Mouse (Mus musculus): ENCODE measurements around the gene Rapgef1. TPM values are rescaled to one million over a fixed set of nuclear protein-coding genes. Genes with fewer than 3 reads are reported as not detected.
A peak's percentile ranks its signal among the peaks of the same experiment; 100 is the strongest.
"Not testable (repeated sequence)": the region's sequence is repeated elsewhere in the genome, so short reads cannot be mapped to it uniquely, and the experiment has no call there.

Gene Rapgef1
- total RNA-seq, 2 experiments from 2014 or later = 64.6 to 65.1 TPM

DNA sequence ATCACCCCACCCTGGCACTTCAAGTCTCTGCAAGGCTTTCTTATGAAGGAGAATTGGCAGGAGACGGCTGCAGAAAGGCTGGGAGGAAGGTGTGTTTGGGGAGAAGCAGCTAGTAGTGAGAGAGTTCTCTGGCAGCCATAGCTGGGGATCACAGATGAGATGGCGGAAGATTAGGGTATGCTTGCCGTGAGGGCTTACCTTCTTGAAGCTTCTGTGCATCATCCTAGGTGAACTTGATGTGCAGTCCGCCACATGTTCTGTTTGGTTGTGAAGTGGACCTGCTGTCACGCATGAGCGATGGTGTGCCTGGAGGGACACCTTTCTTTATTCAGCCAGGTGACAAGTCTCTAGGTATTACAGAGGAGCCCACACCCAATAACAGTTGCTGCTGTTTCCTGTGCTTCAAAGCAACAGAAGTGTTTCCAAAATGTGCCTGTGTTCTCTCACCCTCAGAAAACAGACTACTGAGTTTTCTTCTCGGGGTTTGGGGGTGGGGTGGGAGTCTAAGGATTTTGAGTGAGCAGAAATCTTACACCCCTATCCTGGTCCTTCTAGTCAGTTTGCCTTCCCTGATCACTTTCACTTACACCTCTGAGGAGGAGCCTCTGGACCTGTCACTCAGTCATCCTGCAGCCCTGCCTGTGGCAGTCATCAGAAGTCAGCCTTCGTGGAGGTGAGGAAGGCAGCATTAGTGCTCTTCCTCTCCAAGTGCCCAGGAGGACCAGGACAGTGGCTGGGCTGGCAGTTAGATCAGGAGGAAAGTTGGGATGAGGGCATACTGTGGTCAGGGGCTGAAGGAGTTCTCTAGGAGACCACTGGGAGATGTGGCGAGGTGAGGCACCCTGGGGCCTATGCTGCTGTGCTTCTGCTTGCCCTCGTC, 2.8 kb downstream of the Rapgef1 start:
- no peak for DNase-seq (ENCODE audit: low spot score in 2 of 2)

DNA sequence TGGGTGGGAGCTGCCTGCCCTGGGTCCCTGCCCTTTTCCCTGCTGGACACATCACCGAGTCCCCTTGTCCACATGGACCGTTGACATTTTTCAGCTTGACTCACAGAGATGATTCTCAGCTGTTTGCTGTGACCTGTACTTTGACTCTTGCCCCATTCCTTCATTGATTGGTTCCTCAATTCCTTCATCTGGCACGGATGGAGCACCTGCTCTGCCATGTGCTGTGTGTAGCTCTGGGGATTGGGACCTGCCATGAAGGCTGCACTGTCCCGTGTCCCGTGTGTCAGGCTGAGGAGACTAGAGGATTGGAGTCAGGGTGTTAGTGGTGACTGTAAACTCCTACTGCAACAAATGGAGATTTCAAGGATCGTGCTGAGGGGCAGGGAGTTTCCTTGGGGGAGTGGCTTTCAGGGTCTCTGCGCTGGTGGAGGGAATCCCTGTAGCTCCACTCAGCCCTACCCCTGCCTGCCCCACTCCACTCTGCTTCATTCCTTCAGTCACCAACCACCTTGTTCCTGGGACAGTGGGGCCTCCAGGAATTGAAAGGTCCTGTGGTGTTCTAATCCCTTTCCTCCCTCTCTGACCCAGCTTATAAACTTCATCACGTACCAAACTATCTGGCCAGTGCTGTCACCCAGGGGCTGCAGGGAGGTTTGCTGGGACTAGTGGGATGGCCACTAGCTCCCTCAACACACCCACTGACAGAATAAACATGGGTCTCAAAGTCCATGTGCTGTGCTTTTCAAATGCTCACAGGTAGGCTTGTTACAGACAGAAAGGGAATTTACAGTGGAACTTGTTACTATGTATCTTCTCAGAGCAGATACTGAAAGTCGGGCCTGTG, 3.9 kb downstream of the Rapgef1 start:
- no peak for DNase-seq (ENCODE audit: low spot score in 2 of 2)

DNA sequence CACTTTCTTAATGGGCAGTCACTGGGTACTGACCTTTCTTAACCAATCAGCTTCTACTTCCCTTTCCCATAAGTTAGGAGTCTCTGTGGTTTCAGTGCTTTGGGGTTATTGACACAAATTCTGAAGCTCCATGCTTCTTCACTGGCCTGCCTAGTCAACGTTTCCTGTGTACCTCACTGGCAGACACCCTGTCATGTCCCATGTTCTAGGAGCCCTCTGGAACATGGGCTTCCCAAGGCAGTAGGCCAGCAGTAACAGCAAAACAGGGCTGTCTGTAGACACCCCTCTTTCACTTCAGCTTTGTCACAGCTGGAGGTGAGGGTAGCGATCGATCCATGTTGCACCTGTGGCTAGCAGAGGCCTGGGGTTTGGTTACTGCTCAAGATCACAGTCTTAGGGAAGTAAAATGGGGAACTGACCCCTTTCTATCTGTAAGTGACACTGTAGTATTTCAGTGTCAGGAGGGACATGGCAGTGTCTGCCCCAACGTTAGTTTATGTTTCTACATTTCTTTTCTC, 4.6 kb downstream of the Rapgef1 start:
- DNase-seq (ENCODE audit: low spot score in 2 of 2) = no peak

DNA sequence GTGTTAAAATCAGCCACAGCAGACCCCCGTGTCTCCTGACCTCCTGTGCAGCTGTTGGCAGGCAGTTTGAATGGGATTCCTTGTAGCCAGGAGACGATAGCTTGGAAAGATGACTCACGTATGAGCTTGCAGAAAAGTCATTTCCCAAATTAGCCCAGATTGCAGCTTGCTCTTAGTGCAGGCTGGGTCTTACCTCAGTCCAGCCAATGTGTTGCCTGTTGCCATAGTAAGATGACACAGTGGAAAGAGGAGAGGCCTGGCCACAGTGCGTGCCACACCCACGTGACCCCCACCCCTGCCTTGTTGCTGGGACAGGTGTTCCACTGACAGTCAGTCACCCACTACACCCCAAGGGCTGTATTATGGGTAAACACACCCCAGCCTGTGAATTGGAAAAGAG, 5.2 kb downstream of the Rapgef1 start:
- no peak for DNase-seq (ENCODE audit: low spot score in 2 of 2)

DNA sequence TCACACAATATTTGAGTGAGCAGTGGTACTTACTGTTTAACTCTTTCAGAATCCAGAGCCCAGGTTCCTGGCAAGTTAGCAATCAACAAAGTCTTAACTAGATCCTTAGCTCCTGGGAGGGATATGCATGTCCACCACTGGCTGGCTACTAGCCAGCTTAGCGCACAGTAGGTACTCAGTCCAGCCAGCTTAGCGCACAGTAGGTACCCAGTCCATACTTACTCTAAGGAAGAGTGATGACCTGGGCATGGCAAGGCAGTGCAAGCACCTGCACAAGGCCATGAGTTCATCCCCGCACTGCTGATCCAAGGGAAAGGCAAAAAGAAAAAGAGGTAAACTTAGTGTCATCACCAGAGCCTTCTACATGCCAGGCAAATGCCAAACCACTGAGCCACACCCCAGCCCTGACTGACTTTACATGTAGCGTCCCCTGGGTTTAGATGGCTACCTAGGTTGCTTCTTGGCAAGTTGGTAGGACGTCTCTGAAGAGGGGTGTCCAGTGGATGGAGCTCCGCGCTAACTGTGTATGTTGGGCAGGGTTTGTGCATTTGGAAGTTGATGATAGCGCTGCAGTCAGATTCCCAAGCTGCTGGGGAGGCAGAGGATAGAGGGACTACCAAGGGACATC, 6.2 kb downstream of the Rapgef1 start:
- DNase-seq (ENCODE audit: low spot score in 2 of 2) = no peak

DNA sequence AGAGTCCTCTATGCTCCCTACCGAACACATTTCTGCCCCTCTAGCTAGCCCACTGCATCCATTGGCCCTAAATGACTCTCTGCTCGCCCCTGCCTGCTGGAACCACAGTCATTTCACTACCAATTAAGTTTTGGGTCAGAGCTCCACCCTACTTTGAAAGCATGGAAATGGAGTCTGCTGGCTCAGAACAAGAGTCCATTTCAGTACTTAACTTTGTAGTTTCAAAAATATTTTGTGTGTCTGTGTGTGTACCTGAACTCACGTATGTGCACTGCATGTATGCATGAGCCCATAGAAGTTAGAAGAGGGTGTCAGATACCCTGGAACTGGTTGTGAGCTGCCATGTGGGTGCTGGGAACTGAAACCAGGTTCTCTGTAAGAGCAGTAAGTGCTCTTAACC, 7.8 kb downstream of the Rapgef1 start:
- DNase-seq (ENCODE audit: low spot score in 2 of 2) = no peak

DNA sequence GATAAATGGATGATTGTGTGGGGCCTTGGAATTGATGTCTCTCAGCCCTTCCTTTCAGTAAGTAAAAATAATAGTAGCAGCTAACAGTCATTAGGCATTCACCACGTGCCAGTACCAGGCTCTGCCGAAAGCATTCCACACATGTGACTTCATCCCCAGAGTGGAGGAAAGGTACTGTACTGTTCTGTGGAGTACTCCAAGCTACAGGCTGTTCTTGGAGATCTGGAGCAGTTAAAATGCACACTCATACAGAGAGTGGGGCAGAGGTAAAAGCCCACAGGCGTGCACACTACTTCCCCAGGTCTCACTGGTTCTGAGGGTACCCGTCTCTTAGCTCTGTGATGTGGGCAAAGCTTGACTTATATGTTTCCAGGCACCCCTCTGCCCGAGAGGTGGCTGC, 8.7 kb downstream of the Rapgef1 start:
- no peak for DNase-seq (ENCODE audit: low spot score in 2 of 2)

DNA sequence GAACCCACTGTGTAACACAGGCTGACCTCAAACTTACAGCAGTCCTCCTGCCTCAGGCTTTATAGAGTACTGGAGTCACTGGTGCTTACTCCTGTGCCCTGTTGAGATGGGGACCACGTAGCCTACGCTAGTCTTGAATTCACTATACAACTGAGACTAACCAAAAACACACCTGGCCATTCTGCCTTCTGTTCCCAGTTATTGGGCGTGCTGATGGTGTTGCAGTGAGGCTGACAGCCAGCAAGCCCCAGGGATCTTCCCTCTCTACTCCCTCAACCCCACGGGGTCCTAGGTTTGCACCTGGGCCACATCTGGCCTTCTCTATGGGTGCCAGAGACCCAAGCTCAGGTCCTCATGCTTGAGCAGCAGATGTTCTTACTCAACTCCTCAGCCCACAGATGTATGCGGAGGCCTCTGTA, 9.3 kb downstream of the Rapgef1 start:
- no peak for DNase-seq (ENCODE audit: low spot score in 2 of 2)

DNA sequence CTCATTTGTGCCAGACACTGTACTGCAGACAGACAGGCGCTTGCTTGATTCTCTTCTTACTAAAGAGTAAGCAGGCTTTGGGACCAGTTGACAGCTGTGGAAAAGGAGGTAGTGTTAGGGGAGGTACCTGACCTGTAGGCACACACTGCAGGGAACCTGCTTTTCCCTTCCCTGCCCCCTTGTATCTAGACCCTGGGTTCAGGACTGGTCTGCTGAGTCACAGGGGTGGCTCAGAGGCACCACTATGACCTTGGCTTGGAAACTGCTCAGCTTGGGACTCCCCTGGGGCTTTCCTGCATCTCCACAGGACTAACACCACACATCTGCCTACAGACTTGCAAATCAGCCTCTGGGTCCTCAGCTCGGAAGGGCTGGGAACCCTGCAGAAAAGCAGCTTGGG, 9.8 kb downstream of the Rapgef1 start:
- no peak for DNase-seq (ENCODE audit: low spot score in 2 of 2)

DNA sequence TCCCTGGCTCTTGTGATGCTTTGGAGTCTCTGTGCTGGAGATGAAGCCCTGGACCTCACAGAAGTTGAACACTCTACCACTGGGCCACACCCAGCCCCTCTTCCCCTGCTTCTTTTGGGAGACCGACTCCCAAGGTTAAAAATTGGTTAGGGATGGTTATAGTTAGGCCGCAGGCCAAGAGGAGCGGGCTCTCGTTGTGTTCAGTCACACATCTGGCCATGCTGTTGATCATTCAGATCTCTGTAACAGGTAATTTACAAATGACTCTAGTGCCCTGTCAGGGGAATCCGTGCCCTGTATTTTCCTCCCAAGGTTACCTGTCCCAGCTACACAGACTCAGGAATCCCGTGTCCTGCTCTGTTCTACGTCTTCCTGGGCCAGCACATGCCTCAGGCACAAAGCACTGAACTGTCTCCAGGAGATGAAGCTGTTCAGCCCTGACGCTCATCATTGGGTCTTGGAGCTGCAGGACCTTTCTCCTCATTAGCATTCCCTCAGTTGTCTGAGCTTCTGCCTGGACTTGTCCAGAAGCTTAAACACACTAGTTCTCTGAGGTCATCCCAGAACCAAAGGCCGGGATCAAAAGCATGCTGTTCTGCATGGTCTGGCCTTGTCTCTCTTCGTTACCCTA, 10.7 kb downstream of the Rapgef1 start:
- no peak for DNase-seq (ENCODE audit: low spot score in 2 of 2)

DNA sequence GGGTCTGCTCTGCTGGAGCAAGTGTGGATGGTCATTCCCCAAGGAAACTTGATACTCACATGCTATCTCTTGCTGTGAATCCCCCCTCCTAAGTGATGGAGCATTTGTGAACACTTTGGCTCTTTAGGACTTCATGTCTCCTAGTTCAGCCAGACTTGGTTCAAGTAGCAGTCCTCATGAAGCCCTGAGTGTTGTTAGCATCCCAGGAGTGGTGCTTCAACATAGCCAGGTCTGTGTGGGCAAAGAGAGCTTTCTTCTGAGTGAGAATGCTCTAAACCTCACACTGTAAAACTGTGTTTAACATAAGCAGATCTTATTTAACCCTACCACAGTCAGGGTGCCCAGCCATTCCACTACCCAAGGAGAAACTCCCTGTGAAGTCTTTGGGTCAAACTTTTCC, 11.5 kb downstream of the Rapgef1 start:
- DNase-seq (ENCODE audit: low spot score in 2 of 2) = no peak

DNA sequence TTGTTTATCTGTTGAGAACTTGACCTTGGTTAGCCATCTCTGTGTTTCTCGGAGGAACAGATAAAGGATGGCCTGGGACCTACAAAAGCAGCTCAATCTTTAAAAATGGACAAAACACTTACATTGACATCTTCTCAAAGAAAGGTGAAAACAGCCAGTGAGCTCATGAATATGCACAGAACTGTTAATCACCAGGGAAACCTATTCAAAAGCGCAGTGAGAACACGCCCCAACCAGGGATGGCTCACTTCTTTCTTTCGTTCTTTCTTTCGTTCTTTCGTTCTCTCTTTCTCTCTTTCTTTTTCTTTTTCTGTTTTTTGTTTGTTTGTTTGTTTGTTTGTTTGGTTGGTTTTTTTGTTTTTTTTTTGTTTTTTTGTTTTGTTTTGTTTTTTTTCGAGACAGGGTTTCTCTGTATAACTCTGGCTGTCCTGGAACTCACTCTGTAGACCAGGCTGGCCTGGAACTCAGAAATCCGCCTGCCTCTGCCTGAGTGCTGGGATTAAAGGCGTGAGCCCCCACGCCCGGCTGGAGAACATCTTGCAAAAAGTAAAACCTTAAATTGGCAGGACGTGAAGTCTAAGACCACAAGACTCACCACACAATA, 12.1 kb downstream of the Rapgef1 start:
- DNase-seq (ENCODE audit: low spot score in 2 of 2) = not testable (repeated sequence)

DNA sequence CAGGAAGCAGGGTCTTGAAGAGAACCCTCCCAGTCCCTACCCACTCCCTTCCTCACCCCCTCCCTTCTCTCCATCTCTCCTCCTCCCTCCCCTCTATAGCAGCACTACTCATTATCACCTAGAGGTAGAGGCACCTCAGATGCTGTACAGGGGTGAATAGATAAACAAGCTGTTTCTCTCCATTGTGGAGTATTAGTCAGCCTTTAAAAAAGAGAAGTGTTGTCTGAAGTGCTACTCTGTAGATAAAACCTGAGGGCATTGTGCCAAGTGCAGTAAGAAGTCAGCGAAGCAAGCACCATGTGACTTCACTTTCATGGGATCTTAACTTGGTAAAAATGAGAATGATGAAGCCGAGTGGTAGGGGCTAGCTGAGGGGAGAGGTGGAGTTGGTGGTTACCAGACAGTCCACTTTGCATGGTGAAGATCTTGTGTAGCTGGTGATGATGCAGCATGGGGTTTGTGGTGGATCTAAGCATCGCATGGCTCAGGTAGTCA, 12.7 kb downstream of the Rapgef1 start:
- no peak for DNase-seq (ENCODE audit: low spot score in 2 of 2)

DNA sequence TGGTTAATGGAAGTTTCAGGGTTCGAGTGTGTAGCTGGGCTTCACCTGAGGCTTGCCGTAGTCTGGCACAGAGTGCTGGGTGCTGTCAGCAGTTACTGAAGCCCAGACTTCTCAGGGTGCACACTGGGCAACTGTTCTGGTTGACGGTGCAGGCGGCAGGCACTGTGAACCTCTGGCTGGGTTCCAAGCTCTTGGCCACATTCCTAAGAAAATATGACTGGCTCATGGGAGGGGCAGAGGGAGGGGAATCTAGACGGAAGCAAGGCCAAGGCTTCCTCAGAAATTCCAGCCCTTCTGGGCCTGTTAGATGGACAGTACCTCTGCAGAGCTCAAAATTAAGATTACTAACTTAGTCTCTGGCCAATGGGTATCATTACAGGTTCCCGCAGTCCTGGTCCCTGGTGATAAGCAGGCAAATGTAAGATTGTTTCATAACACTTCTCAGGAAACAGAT, 13.6 kb downstream of the Rapgef1 start:
- DNase-seq (ENCODE audit: low spot score in 2 of 2) = peak; percentile 55 to 66

DNA sequence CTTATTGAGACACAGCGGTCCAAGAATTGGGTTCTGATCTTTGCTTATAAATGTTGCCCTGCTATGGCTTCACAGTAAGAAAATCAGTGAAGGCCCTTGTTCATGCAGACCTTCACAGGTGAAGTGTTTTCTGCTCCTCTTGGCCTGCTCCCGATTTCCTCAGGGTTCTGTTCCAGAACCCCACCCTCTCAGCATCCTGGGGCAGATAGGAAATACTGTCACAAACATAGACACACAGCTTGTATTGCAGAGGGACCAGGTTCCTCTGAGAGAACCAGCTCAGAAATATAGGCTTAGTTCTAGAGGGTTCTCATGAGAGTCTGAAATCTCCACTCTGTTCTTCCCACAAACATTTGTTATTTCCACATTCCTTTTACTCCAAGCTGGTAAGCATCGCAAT, 14.3 kb downstream of the Rapgef1 start:
- no peak for DNase-seq (ENCODE audit: low spot score in 2 of 2)

DNA sequence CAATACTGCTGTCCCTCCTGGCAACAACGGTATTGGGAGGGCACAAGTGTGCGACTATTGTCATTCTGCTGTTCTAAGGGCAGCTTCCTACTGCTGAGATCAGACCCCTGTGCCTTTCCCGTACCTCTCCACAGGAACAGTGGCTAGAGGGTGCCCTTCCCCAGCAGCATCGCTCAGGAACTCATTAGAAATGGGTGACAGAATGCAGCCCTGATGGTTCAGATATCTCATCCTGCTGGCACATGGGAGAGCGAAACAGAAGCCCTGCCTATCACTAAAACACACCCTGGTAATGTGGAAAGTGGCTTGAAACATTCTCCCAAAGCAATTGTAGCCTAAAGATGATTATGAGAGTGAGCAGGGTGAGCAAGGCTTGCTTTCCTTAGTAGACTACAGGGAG, 15.0 kb downstream of the Rapgef1 start:
- DNase-seq (ENCODE audit: low spot score in 2 of 2) = no peak

DNA sequence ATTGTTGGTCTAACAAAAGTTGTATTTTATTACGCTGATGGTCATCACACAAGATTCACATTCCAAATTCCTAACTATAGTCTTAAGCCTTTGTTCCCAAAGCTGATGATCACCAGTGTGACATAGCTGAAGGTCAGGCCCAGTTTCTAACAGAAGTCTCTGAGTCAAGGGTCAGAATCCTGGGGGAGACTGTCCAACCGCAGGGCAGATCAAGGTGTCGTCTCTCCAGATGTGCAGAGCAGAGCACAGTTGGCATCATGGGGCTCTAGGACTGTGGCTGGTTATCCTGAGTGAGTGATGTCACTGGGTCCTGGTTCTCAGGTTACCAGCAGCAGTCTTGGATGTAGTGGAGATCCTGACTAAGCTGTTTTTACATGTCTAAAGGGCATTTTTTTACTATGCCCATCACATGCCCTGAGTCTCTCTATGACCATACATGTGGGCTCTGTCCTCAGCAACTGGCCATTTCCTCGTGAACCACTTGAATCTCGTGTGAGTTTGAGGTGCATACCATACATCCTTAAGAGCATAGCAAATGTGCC, 16.5 kb downstream of the Rapgef1 start:
- DNase-seq (ENCODE audit: low spot score in 2 of 2) = no peak

DNA sequence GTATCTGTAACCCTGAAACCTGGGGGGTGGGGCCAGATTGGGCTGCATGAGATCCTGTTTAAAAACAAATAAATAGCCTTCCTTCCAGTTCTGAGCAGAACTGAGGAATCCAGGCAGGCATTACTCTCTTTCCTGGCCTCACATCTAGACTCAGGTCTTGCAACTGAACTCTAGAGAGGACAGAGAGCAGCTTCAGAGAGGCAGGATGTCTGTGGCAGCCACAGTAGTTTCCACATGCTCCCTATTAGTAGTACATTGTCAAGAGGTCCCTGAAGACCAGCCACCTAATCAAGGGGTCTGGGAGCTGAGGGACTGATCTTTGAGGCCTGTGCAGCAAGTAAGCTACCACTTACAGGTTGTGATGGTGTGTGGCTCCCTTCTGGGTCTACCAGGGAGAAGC, 18.0 kb downstream of the Rapgef1 start:
- DNase-seq (ENCODE audit: low spot score in 2 of 2) = no peak

DNA sequence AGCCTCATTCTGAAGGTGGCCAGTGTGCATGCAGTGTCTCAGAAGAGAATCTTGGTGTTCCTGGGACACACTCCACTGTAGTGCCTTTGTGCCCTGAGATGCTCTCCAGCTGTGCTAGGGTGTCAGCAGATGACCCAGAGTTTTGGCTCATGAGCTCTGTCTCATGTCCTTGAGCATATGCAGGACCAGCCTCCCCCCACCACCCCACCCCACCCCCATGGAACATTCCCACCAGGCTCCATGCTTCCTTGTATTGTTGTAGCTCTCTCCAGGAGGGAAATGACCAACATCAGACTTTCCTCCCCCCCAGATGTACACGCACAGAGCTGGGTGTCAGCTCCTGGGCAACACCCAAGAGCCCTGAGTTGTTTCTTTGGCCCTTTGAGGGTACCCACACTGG, 19.9 kb downstream of the Rapgef1 start:
- DNase-seq (ENCODE audit: low spot score in 2 of 2) = no peak

Measured in adrenal gland, postnatal 4 days (tissue).